Mouse (Mus musculus): ENCODE measurements at regions not wholly inside any gene's neighbourhood (a gene's known extent, or its start where the extent isn't known, plus 50 kb on each side); places are given as distances from the start of the nearest gene placed in this dataset.

DNA sequence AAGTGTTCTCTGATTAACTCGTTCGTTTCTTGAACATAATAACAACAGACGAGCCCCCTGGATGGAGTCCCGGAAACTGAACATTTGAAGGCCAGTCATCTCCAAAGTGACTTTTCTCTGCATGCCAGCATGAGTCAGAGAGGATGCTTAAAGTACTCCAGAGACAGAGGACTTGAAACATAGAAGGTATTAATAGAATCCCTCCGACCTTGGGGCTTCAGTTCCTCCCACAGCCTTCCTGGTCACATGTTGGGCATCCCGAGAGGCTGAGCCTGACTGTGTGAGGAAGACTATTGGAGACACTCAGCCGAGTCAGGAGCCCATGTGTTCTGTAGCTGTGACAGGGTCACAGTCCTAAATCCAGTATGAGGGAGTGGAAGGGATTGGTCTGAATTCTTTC, 232.7 kb upstream of the Serp2 start:
- TF ChIP-seq CTCF (conservative IDR thresholded peaks at IDR 0.05; ENCODE audit: low read length) (no peak), NANOG (IDR thresholded peaks at IDR 0.05; ENCODE audit: borderline replicate concordance, low read length) (no peak), POU5F1 (IDR thresholded peaks at IDR 0.05; ENCODE audit: borderline replicate concordance, low read length) (no peak)

All from E14TG2a.4 (cell line).